Mouse (Mus musculus): Measurements from ENCODE around the gene Sstr3.

GRCm38 (mm10) chr15:78521331-78521730, 23.2 kb downstream of the Sstr3 start:
- no peak for TF ChIP-seq CTCF (IDR thresholded peaks at IDR 0.05; ENCODE audit: low read depth)
- TF ChIP-seq EP300 (optimal IDR thresholded peaks at IDR 0.05): no peak
